Comparison of ENCODE assay signal across 8 mouse cellular contexts in genomic region chr8:120633665-120634271, GRCm38 (mm10). TPM values are rescaled to one million over a fixed set of nuclear protein-coding genes. Genes with fewer than 3 reads are reported as not detected.
A peak's percentile ranks its signal among the peaks of the same experiment; 100 is the strongest.
DNase-seq lines count a peak whose midpoint lies in the region; ATAC-seq and TF ChIP-seq lines count a peak whose summit lies in the region.

No protein-coding gene starts in this region.

- H3K36me3 ChIP-seq in forebrain, embryonic 16.5 days (ENCODE audit: control insufficient read depth, insufficient read depth): no peaks in the 10 kb centered on the region
- no peaks in the 10 kb centered on the region for H3K36me3 ChIP-seq in limb, embryonic 11.5 days (ENCODE audit: control insufficient read depth, insufficient read depth, low read length)
- H3K36me3 ChIP-seq in neural tube, embryonic 11.5 days (ENCODE audit: control insufficient read depth, insufficient read depth, low read length): no peaks in the 10 kb centered on the region

- no peak for DNase-seq in layer of hippocampus, adult 2 months (ENCODE audit: low spot score in 2 of 2)
- no peak for DNase-seq in layer of hippocampus, adult 9-11 months
- DNase-seq in T-cell, adult 2 months (ENCODE audit: low spot score): peak; percentile 12
- DNase-seq in limb, embryonic 11.5 days (ENCODE audit: low spot score): peak; percentile 56
- peak; percentile 48 for DNase-seq in neural tube, embryonic 11.5 days (ENCODE audit: low spot score)
- no peak for DNase-seq in urinary bladder, postnatal 10 days (ENCODE audit: low spot score)
- DNase-seq in gastrocnemius, postnatal 10 days: no peak

- no peaks in the 10 kb centered on the region for H3K9me3 ChIP-seq in forebrain, embryonic 16.5 days (ENCODE audit: control insufficient read depth, low read length)
- no peaks in the 10 kb centered on the region for H3K9me3 ChIP-seq in limb, embryonic 11.5 days (ENCODE audit: control insufficient read depth, low read length)
- H3K9me3 ChIP-seq in neural tube, embryonic 11.5 days (ENCODE audit: control insufficient read depth, low read length): no peaks in the 10 kb centered on the region

- no peak for TF ChIP-seq CTCF in layer of hippocampus, adult 2 months (conservative IDR thresholded peaks at IDR 0.05)

- peaks cover 8% of the 10 kb centered on the region for H3K4me1 ChIP-seq in forebrain, embryonic 16.5 days (replicated peaks; ENCODE audit: control insufficient read depth, insufficient read depth, low read length)
- H3K4me1 ChIP-seq in limb, embryonic 11.5 days (ENCODE audit: control insufficient read depth, insufficient read depth, low read length): peaks cover 10% of the 10 kb centered on the region
- H3K4me1 ChIP-seq in neural tube, embryonic 11.5 days (ENCODE audit: control insufficient read depth, insufficient read depth, low read length): peaks cover 14% of the 10 kb centered on the region

- peak overlapping the region; percentile 97 for H3K4me2 ChIP-seq in forebrain, embryonic 16.5 days (ENCODE audit: low read length)
- H3K4me2 ChIP-seq in limb, embryonic 11.5 days (ENCODE audit: low read depth, severe bottlenecking): peak overlapping the region; percentile 99
- peak overlapping the region; percentile 92 for H3K4me2 ChIP-seq in neural tube, embryonic 11.5 days (ENCODE audit: low read depth)

- peak overlapping the region; percentile 70 for H3K9ac ChIP-seq in forebrain, embryonic 16.5 days (replicated peaks; ENCODE audit: low read depth, low read length)
- peak overlapping the region; percentile 61 for H3K9ac ChIP-seq in limb, embryonic 11.5 days (ENCODE audit: low read length)
- H3K9ac ChIP-seq in neural tube, embryonic 11.5 days (ENCODE audit: low read length): peak overlapping the region; percentile 55

- peaks cover 17% of the 10 kb centered on the region for H3K27me3 ChIP-seq in forebrain, embryonic 16.5 days (replicated peaks; ENCODE audit: control insufficient read depth, insufficient read depth, low read length)
- H3K27me3 ChIP-seq in limb, embryonic 11.5 days (ENCODE audit: control insufficient read depth, insufficient read depth, low read length): peaks cover 13% of the 10 kb centered on the region; the same call in 1 of the 2 replicates
- peaks cover 18% of the 10 kb centered on the region for H3K27me3 ChIP-seq in neural tube, embryonic 11.5 days (ENCODE audit: control insufficient read depth, insufficient read depth, low read length)

- H3K4me3 ChIP-seq in layer of hippocampus, adult 2 months: peak overlapping the region; percentile 66
- peak overlapping the region; percentile 64 for H3K4me3 ChIP-seq in forebrain, embryonic 16.5 days (replicated peaks; ENCODE audit: low read length)
- peak overlapping the region; percentile 64 for H3K4me3 ChIP-seq in limb, embryonic 11.5 days (ENCODE audit: low read depth, low read length)
- peak overlapping the region; percentile 50 for H3K4me3 ChIP-seq in neural tube, embryonic 11.5 days (ENCODE audit: low read depth, low read length)

- WGBS in forebrain, embryonic 16.5 days: 1% methylated on average over 44 of the region's 44 CpGs
- WGBS in limb, embryonic 11.5 days: under 1% methylated on average over 44 of the region's 44 CpGs
- WGBS in neural tube, embryonic 11.5 days: under 1% methylated on average over 44 of the region's 44 CpGs

- H3K27ac ChIP-seq in layer of hippocampus, adult 2 months: peak overlapping the region; percentile 82
- H3K27ac ChIP-seq in forebrain, embryonic 16.5 days (ENCODE audit: low read length): no peak overlapping the region
- no peak overlapping the region for H3K27ac ChIP-seq in limb, embryonic 11.5 days (replicated peaks; ENCODE audit: low read depth, low read length)
- H3K27ac ChIP-seq in neural tube, embryonic 11.5 days (ENCODE audit: low read depth, low read length): no peak overlapping the region

- ATAC-seq in forebrain, embryonic 16.5 days: peak; percentile 25; the same call in 1 of the 2 replicates
- 0 out of 2 replicates have a peak, but pooled peaks have one; percentile 5 for ATAC-seq in limb, embryonic 11.5 days (ENCODE audit: insufficient number of reproducible peaks, low FRiP score, low TSS enrichment, low read depth)
- ATAC-seq in neural tube, embryonic 11.5 days (ENCODE audit: insufficient read depth, low FRiP score, low TSS enrichment): no peak

RNA-seq across cellular contexts. Expression of gene 1190005I06Rik, which starts 13.7 kb away (rescaled TPM):
- 10 to 100 TPM; 14.0 to 15.6 TPM for total RNA-seq in layer of hippocampus, adult 2 months (2021)
- 8.4 and 11.0 TPM in 2 replicates for polyA plus RNA-seq in forebrain, embryonic 16.5 days (2015; fragmentation: Nextera tagmentation; extraction: Ambion mirVana)
- polyA plus RNA-seq in limb, embryonic 11.5 days (2014; fragmentation: Nextera tagmentation; extraction: Ambion mirVana): 4.7 and 6.2 TPM in 2 replicates
- polyA plus RNA-seq in neural tube, embryonic 11.5 days (2014; fragmentation: Nextera tagmentation; extraction: Ambion mirVana): 2.5 and 2.6 TPM in 2 replicates
- total RNA-seq in gastrocnemius, postnatal 10 days (2021): 1 to 10 TPM in 1 of 2 experiments, under 1 TPM in 1; 0.65 to 1.3 TPM

RNA-seq across cellular contexts. Expression of gene Gm27021, which starts 34.1 kb away (rescaled TPM):
- under 1 TPM in 1 of 2 experiments, not detected in 1; 0.69 TPM for total RNA-seq in layer of hippocampus, adult 2 months (2021)
- polyA plus RNA-seq in forebrain, embryonic 16.5 days (2015; fragmentation: Nextera tagmentation; extraction: Ambion mirVana): 5.5 and 9.6 TPM in 2 replicates
- polyA plus RNA-seq in limb, embryonic 11.5 days (2014; fragmentation: Nextera tagmentation; extraction: Ambion mirVana): 1.7 and 2.1 TPM in 2 replicates
- 2.3 and 2.5 TPM in 2 replicates for polyA plus RNA-seq in neural tube, embryonic 11.5 days (2014; fragmentation: Nextera tagmentation; extraction: Ambion mirVana)
- total RNA-seq in gastrocnemius, postnatal 10 days (2021): not detected

RNA-seq across cellular contexts. Expression of gene Cox4i1, which starts 34.3 kb away (rescaled TPM):
- total RNA-seq in layer of hippocampus, adult 2 months (2021): 1,000 to 10,000 TPM in 1 of 2 experiments, 100 to 1,000 TPM in 1; 991 to 1,040 TPM
- 935 and 953 TPM in 2 replicates for polyA plus RNA-seq in forebrain, embryonic 16.5 days (2015; fragmentation: Nextera tagmentation; extraction: Ambion mirVana)
- 876 and 921 TPM in 2 replicates for polyA plus RNA-seq in limb, embryonic 11.5 days (2014; fragmentation: Nextera tagmentation; extraction: Ambion mirVana)
- 920 and 934 TPM in 2 replicates for polyA plus RNA-seq in neural tube, embryonic 11.5 days (2014; fragmentation: Nextera tagmentation; extraction: Ambion mirVana)
- 1,000 to 10,000 TPM; 1,346 to 1,605 TPM for total RNA-seq in gastrocnemius, postnatal 10 days (2021)

RNA-seq across cellular contexts. Expression of gene Emc8, which starts 34.6 kb away (rescaled TPM):
- 10 to 100 TPM; 74.1 to 85.4 TPM for total RNA-seq in layer of hippocampus, adult 2 months (2021)
- 145 and 148 TPM in 2 replicates for polyA plus RNA-seq in forebrain, embryonic 16.5 days (2015; fragmentation: Nextera tagmentation; extraction: Ambion mirVana)
- polyA plus RNA-seq in limb, embryonic 11.5 days (2014; fragmentation: Nextera tagmentation; extraction: Ambion mirVana): 369 TPM in 2 replicates
- polyA plus RNA-seq in neural tube, embryonic 11.5 days (2014; fragmentation: Nextera tagmentation; extraction: Ambion mirVana): 274 and 290 TPM in 2 replicates
- 10 to 100 TPM; 42.7 to 47.2 TPM for total RNA-seq in gastrocnemius, postnatal 10 days (2021)

RNA-seq across cellular contexts. Expression of gene Gins2, which starts 44.7 kb away (rescaled TPM):
- 1 to 10 TPM; 5.2 to 6.2 TPM for total RNA-seq in layer of hippocampus, adult 2 months (2021)
- 23.1 and 24.3 TPM in 2 replicates for polyA plus RNA-seq in forebrain, embryonic 16.5 days (2015; fragmentation: Nextera tagmentation; extraction: Ambion mirVana)
- polyA plus RNA-seq in limb, embryonic 11.5 days (2014; fragmentation: Nextera tagmentation; extraction: Ambion mirVana): 130 and 132 TPM in 2 replicates
- 101 and 109 TPM in 2 replicates for polyA plus RNA-seq in neural tube, embryonic 11.5 days (2014; fragmentation: Nextera tagmentation; extraction: Ambion mirVana)
- total RNA-seq in gastrocnemius, postnatal 10 days (2021): 1 to 10 TPM; 8.6 to 9.1 TPM

Comparison
In these comparisons a context has a peak if more than half of its experiments do, and no peak if none do; other contexts are left out.
1. DNase-seq: peak in T-cell, adult 2 months (single experiment), limb, embryonic 11.5 days (single experiment) and neural tube, embryonic 11.5 days (single experiment); none in layer of hippocampus, adult 2 months (0 of 2), layer of hippocampus, adult 9-11 months (single experiment), urinary bladder, postnatal 10 days (single experiment) and gastrocnemius, postnatal 10 days (single experiment).
2. Peak in every context shown above with its lines, with median percentiles within 50 percentile points of each other: H3K4me3 ChIP-seq, H3K4me2 ChIP-seq and H3K9ac ChIP-seq.